Mouse (Mus musculus) testis, adult 2 months (tissue): ENCODE results near the gene Gm7030.
"Not testable (repeated sequence)": the region's sequence is repeated elsewhere in the genome, so short reads cannot be mapped to it uniquely, and the experiment has no call there.

Experiments
- CTCF ChIP-seq: fragments of 200-500 bp; IDR thresholded peaks from 2 replicates; pipeline ENCODE4 v1.5.1; 2012; ENCODE audit warnings: low read depth, mild to moderate bottlenecking, inconsistent platforms, low read length, moderate library complexity; ENCODE audit not compliant: control insufficient read depth, insufficient read depth, insufficient replicate concordance
- POLR2A ChIP-seq: fragments of 200-500 bp; IDR thresholded peaks from 2 replicates; pipeline ENCODE4 v1.6.1; 2012; ENCODE audit warnings: low read depth, mild to moderate bottlenecking, inconsistent platforms, low read length, moderate library complexity; ENCODE audit not compliant: control insufficient read depth

DNA sequence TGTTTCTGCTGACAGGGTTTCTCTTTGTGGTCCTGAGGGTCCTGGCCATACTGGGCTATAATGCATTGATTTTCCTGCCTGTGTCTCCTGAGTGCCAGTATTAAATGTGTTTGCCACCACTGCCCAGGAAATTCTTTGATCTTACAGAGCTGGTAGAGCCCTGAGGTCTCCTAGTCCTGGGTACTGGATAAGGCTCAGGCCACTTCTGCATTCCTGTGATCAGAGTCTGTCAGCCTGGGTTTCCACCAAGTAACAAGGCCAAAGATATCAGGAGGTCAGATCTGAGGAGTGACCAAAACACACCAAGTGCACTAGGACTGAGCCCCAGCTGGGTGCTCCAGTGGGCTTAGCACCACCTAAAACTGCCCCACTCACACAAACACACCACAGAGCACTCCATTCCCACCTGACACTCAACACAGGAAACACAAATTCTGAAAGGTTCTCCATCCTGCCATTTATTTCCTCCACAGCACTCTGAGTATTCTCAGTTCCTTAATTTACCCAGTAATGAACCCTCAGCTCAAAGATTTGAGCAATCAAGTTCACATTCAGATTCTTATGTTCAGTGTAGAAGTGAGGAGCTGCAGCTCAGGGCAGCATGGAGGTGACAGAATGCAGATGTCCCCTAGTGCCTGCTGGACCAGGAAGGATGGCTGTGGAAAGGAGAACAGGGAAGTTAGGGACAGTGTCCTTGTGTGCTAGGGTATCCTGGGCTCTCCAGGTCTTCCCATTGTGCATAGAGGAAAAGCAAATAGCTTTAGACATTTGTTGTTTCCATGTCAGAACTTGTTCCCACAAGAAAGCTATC, 6.4 kb upstream of the Gm7030 start:
- TF ChIP-seq CTCF, POLR2A: not testable (repeated sequence)
